Mouse (Mus musculus): ENCODE results near the gene Olfr777. TPM values are rescaled to one million over a fixed set of nuclear protein-coding genes. Genes with fewer than 3 reads are reported as not detected.

Gene Olfr777
- not detected for polyA plus RNA-seq (2017; shearing (Covaris generic))

GRCm38 (mm10) chr10:129271081-129271535, at the start of gene Olfr777:
Gene Olfr777, minus strand, starts transcription at chr10:129271485.

GRCm38 (mm10) chr10:129317817-129318216, 46.5 kb upstream of the Olfr777 start, which contains the start of gene Olfr780:
Gene Olfr780, plus strand, starts transcription at chr10:129318117.

GRCm38 (mm10) chr10:129258827-129259226, 12.5 kb downstream of the Olfr777 start, which contains the start of gene Olfr776:
Gene Olfr776, plus strand, starts transcription at chr10:129259127.

DNA sequence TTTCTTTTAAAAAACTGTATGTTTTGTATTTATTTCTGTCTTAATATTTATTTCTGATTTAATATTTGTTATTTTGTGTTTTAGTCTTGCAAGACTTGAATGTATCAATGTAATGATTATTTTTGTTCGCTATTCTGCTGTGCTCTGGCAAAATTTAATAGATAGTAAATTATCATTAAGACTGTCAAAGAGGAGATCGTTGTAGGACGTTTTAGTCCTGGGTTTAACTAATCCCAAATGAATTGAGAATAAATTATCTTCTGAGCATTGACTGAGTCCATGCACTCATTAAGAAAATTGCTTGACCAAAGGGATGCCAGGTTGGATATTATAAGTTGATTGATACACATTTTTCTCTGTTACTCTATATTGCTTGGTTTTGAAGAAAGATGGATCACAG, 23.2 kb downstream of the Olfr777 start, which contains the start of gene Olfr775:
Gene Olfr775, plus strand, starts transcription at position 301 of the 400 bp plus-strand sequence.

GRCm38 (mm10) chr10:129235904-129236303, 35.4 kb downstream of the Olfr777 start, which contains the start of gene Olfr774:
Gene Olfr774, plus strand, starts transcription at chr10:129236204.

Other genes starting within 250 kb of the Olfr777 start
- under 1 TPM in 1 of 2 experiments, not detected in 1; 0.16 TPM for gene Olfr764-ps1, start 231.6 kb downstream of the Olfr777 start, polyA plus RNA-seq (2017; shearing (Covaris generic))
- gene Olfr765, start 221.5 kb downstream of the Olfr777 start, polyA plus RNA-seq (2017; shearing (Covaris generic)) = not detected
- gene Olfr766-ps1, start 202.5 kb downstream of the Olfr777 start, polyA plus RNA-seq (2017; shearing (Covaris generic)) = not detected
- gene Olfr767, start 188.6 kb downstream of the Olfr777 start, polyA plus RNA-seq (2017; shearing (Covaris generic)) = under 1 TPM in 1 of 2 experiments, not detected in 1; 0.02 TPM
- gene Olfr768, start 172.1 kb downstream of the Olfr777 start, polyA plus RNA-seq (2017; shearing (Covaris generic)) = not detected
- under 1 TPM in 1 of 2 experiments, not detected in 1; 0.11 TPM for gene Olfr769, start 153.6 kb downstream of the Olfr777 start, polyA plus RNA-seq (2017; shearing (Covaris generic))
- gene Olfr770, start 132.5 kb downstream of the Olfr777 start, polyA plus RNA-seq (2017; shearing (Covaris generic)) = not detected
- not detected for gene Olfr771, start 106.7 kb downstream of the Olfr777 start, polyA plus RNA-seq (2017; shearing (Covaris generic))
- not detected for gene Olfr772, start 93.6 kb downstream of the Olfr777 start, polyA plus RNA-seq (2017; shearing (Covaris generic))
- gene Olfr773, start 84.1 kb downstream of the Olfr777 start, polyA plus RNA-seq (2017; shearing (Covaris generic)) = under 1 TPM in 1 of 2 experiments, not detected in 1; 0.25 TPM
- gene Olfr774, start 35.3 kb downstream of the Olfr777 start, polyA plus RNA-seq (2017; shearing (Covaris generic)) = not detected
- gene Olfr775, start 23.1 kb downstream of the Olfr777 start, polyA plus RNA-seq (2017; shearing (Covaris generic)) = not detected
- gene Olfr776, start 12.4 kb downstream of the Olfr777 start, polyA plus RNA-seq (2017; shearing (Covaris generic)) = not detected
- gene Olfr780, start 46.6 kb upstream of the Olfr777 start, polyA plus RNA-seq (2017; shearing (Covaris generic)) = under 1 TPM in 1 of 2 experiments, not detected in 1; 0.09 TPM
- gene Olfr781, start 57.4 kb upstream of the Olfr777 start, polyA plus RNA-seq (2017; shearing (Covaris generic)) = not detected
- not detected for gene Olfr782, start 77.4 kb upstream of the Olfr777 start, polyA plus RNA-seq (2017; shearing (Covaris generic))
- not detected for gene Olfr784, start 112.6 kb upstream of the Olfr777 start, polyA plus RNA-seq (2017; shearing (Covaris generic))
- gene Olfr785, start 133.9 kb upstream of the Olfr777 start, polyA plus RNA-seq (2017; shearing (Covaris generic)) = not detected
- gene Olfr786, start 155.8 kb upstream of the Olfr777 start, polyA plus RNA-seq (2017; shearing (Covaris generic)) = not detected
- gene Olfr787, start 190.4 kb upstream of the Olfr777 start, polyA plus RNA-seq (2017; shearing (Covaris generic)) = under 1 TPM in 1 of 2 experiments, not detected in 1; 0.23 TPM
- gene Olfr788, start 199.5 kb upstream of the Olfr777 start, polyA plus RNA-seq (2017; shearing (Covaris generic)) = under 1 TPM in 1 of 2 experiments, not detected in 1; 0.12 TPM
- gene Olfr789, start 213.3 kb upstream of the Olfr777 start, polyA plus RNA-seq (2017; shearing (Covaris generic)) = not detected
- gene Olfr790, start 227.0 kb upstream of the Olfr777 start, polyA plus RNA-seq (2017; shearing (Covaris generic)) = not detected

Data from activated CD4-positive, CD25-positive, alpha-beta regulatory T cell (primary cell).